Mouse (Mus musculus) embryonic fibroblast, embryonic 13.5 days (primary cell): Measurements from ENCODE around the gene Usp1.

Experiments used
- CTCF ChIP-seq: IDR thresholded peaks from 2 replicates; pipeline ENCODE4 v1.5.1; 2011; ENCODE audit warnings: mild to moderate bottlenecking, control low read depth, low read length, moderate library complexity, borderline replicate concordance; ENCODE audit not compliant: insufficient read depth
- POLR2A ChIP-seq: IDR thresholded peaks from 2 replicates; pipeline ENCODE4 v1.6.1; 2011; ENCODE audit warnings: low read depth, mild to moderate bottlenecking, control low read depth, low read length, moderate library complexity

DNA sequence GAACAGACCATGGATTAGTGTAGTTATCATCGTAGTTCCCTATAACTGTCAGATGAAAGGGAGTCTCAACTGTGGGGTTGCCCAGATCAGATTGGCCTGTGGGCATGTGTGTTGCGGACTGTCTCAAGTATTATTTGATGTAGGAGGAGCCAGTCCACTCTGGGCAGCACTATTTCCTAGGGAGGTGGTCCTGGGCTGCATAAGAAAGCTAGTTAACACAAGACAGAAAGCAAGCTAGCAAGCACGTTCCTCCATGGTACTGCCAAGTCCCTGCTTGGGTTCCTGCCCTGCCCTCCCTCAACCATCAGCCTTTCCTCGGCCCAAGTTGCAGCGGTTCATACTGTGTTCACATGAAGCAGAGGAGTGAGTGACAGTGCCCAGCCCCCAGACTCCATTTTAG, 13.4 kb upstream of the Usp1 start:
- TF ChIP-seq CTCF (no peak), POLR2A (no peak)
